Mouse (Mus musculus) adrenal gland, postnatal 0 days (tissue): ENCODE measurements around the gene Akap6. TPM values are rescaled to one million over a fixed set of nuclear protein-coding genes. Genes with fewer than 3 reads are reported as not detected.

Source experiments
- polyA plus RNA-seq: library from polyadenylated mRNA; unstranded; fragments of >200 nt; fragmentation: Nextera tagmentation; extraction: Ambion mirVana; gene quantifications from 2 replicates; pipeline ENCODE4 v1.2.1, GENCODE M21; 2015

Gene Akap6
- polyA plus RNA-seq = 1.6 and 6.0 TPM in 2 replicates

GRCm38 (mm10) chr12:52699146-52699545 is at the start of gene Akap6:
TSS of gene Akap6 (plus strand) at chr12:52699383.

Other genes with a start within 250 kb of the Akap6 start
- 28.7 and 31.0 TPM in 2 replicates for gene Arhgap5, start 195.4 kb upstream of the Akap6 start, polyA plus RNA-seq